Mouse (Mus musculus): Measurements from ENCODE around the gene Slc35b2. TPM values are rescaled to one million over a fixed set of nuclear protein-coding genes. Genes with fewer than 3 reads are reported as not detected.

Slc35b2 gene
- total RNA-seq, 2 experiments from 2014 or later = 39.2 to 40.2 TPM

GRCm38 (mm10) chr17:45595736-45596390 lies 32.2 kb downstream of the Slc35b2 start:
- no peak for DNase-seq
- intact Hi-C loops (cut with DNase I) = no loop called here

GRCm38 (mm10) chr17:45596631-45597396 lies 33.1 kb downstream of the Slc35b2 start:
- intact Hi-C loops (cut with DNase I) = no loop called here
- peak; percentile 91 for DNase-seq

GRCm38 (mm10) chr17:45597787-45598186 lies 34.1 kb downstream of the Slc35b2 start:
- intact Hi-C loops (cut with DNase I) = no loop called here

GRCm38 (mm10) chr17:45598376-45598775 lies 34.7 kb downstream of the Slc35b2 start:
- DNase-seq = no peak
- intact Hi-C loops (cut with DNase I) = no loop called here

More at GRCm38 (mm10) chr17:45597787-45598186, 34.1 kb downstream of the Slc35b2 start:
- peak; percentile 75 for DNase-seq

GRCm38 (mm10) chr17:45598891-45599290 lies 35.2 kb downstream of the Slc35b2 start:
- DNase-seq = no peak
- intact Hi-C loops (cut with DNase I) = no loop called here

- DNase-seq = peak; percentile 77
- intact Hi-C loops (cut with DNase I) = no loop called here
These were observed 36.0 kb downstream of the Slc35b2 start, which contains the start of gene Slc29a1 for GRCm38 (mm10) chr17:45599446-45600242. TSS of gene Slc29a1 (minus strand) at chr17:45599606.

- intact Hi-C loops (cut with DNase I) = no loop called here
- no peak for DNase-seq
These were observed 36.6 kb downstream of the Slc35b2 start for GRCm38 (mm10) chr17:45600267-45600666.

- intact Hi-C loops (cut with DNase I) = no loop called here
- no peak for DNase-seq
These were observed 37.7 kb downstream of the Slc35b2 start for GRCm38 (mm10) chr17:45601325-45601724.

GRCm38 (mm10) chr17:45601877-45602304 lies 38.2 kb downstream of the Slc35b2 start, which contains the start of gene Mymx:
TSS of gene Mymx (minus strand) at chr17:45602102.
- intact Hi-C loops (cut with DNase I) = no loop called here
- no peak for DNase-seq

- intact Hi-C loops (cut with DNase I) = no loop called here
- DNase-seq = no peak
These were observed 39.3 kb downstream of the Slc35b2 start for GRCm38 (mm10) chr17:45602984-45603383.

GRCm38 (mm10) chr17:45606992-45607879 lies 43.6 kb downstream of the Slc35b2 start:
- intact Hi-C loops (cut with DNase I) = no loop called here
- no peak for DNase-seq

GRCm38 (mm10) chr17:45608396-45608795 lies 44.7 kb downstream of the Slc35b2 start:
- intact Hi-C loops (cut with DNase I) = no loop called here
- DNase-seq = no peak

GRCm38 (mm10) chr17:45610144-45610866 lies 46.6 kb downstream of the Slc35b2 start:
- no peak for DNase-seq
- intact Hi-C loops (cut with DNase I) = no loop called here

GRCm38 (mm10) chr17:45612008-45612407 lies 48.3 kb downstream of the Slc35b2 start:
- DNase-seq = no peak
- intact Hi-C loops (cut with DNase I) = no loop called here

- intact Hi-C loops (cut with DNase I) = no loop called here
These were observed 49.2 kb downstream of the Slc35b2 start for GRCm38 (mm10) chr17:45612921-45613320.

GRCm38 (mm10) chr17:45616046-45616650 lies 52.5 kb downstream of the Slc35b2 start:
- intact Hi-C loops (cut with DNase I) = no loop called here

More at GRCm38 (mm10) chr17:45612921-45613320, 49.2 kb downstream of the Slc35b2 start:
- DNase-seq = no peak

GRCm38 (mm10) chr17:45616679-45617078 lies 53.0 kb downstream of the Slc35b2 start:
- no peak for DNase-seq
- intact Hi-C loops (cut with DNase I) = no loop called here

More at GRCm38 (mm10) chr17:45616046-45616650, 52.5 kb downstream of the Slc35b2 start:
- no peak for DNase-seq

All from left cerebral cortex, postnatal 4 days (tissue).